Mouse (Mus musculus) ES-E14 (cell line): Measurements from ENCODE around the gene Eid2b.

Experiments used
- ZC3H11A ChIP-seq: IDR thresholded peaks from 2 replicates; pipeline ENCODE4 v1.6.1; 2012; ENCODE audit warnings: low read depth, mild to moderate bottlenecking, inconsistent platforms, low read length, borderline replicate concordance
- ZNF384 ChIP-seq: IDR thresholded peaks from 2 replicates; pipeline ENCODE4 v1.6.1; 2012; ENCODE audit warnings: low read depth, low read length, inconsistent platforms

- TF ChIP-seq ZNF384 (no peak), ZC3H11A (no peak)
These were observed 9.0 kb upstream of the Eid2b start for GRCm38 (mm10) chr7:28268576-28268975.
